Mouse (Mus musculus) stomach, embryonic 15.5 days (tissue): Measurements from ENCODE around the gene Zfp523. TPM values are rescaled to one million over a fixed set of nuclear protein-coding genes. Genes with fewer than 3 reads are reported as not detected.

Source experiments
- ATAC-seq: fragments of 200-750 bp; cut with Nextera tagmentation; 2 replicates; pipeline ENCODE4 v1.8.0; 2017; ENCODE audit warnings: low read depth, moderate number of reproducible peaks, moderate TSS enrichment; ENCODE audit not compliant: insufficient read depth, low FRiP score
- H3K27ac ChIP-seq: fragments of 300-500 bp; sonication (generic); 2 replicates; pipeline ENCODE4 v1.5.1; 2015; ENCODE audit warnings: mild to moderate bottlenecking, inconsistent platforms
- H3K27me3 ChIP-seq: fragments of 300-500 bp; sonication (generic); replicated peaks from 2 replicates; pipeline ENCODE4 v1.6.1; 2015; ENCODE audit warnings: inconsistent platforms
- H3K36me3 ChIP-seq: fragments of 300-500 bp; sonication (generic); 2 replicates; pipeline ENCODE4 v1.6.1; 2015; ENCODE audit warnings: inconsistent platforms
- H3K4me1 ChIP-seq: fragments of 300-500 bp; sonication (generic); 2 replicates; pipeline ENCODE4 v1.6.1; 2015; ENCODE audit warnings: inconsistent platforms
- H3K4me2 ChIP-seq: fragments of 300-500 bp; sonication (generic); 2 replicates; pipeline ENCODE4 v1.6.1; 2015; ENCODE audit warnings: mild to moderate bottlenecking, inconsistent platforms
- H3K4me3 ChIP-seq: fragments of 300-500 bp; sonication (generic); replicated peaks from 2 replicates; pipeline ENCODE4 v1.5.1; 2015; ENCODE audit warnings: inconsistent platforms
- H3K9ac ChIP-seq: fragments of 300-500 bp; sonication (generic); 2 replicates; pipeline ENCODE4 v1.6.1; 2015; ENCODE audit warnings: inconsistent platforms
- H3K9me3 ChIP-seq: fragments of 300-500 bp; sonication (generic); 2 replicates; pipeline ENCODE4 v1.6.1; 2016; ENCODE audit warnings: inconsistent platforms
- WGBS: fragments of 180-500 bp; shearing (Covaris S2); methylation state at CpG from one replicate; pipeline ENCODE4 v1.1.7; 2015; 5-methylcytosine and 5-hydroxymethylcytosine counted together
- polyA plus RNA-seq: library from polyadenylated mRNA; unstranded; fragments of >200 nt; fragmentation: Nextera tagmentation; extraction: Ambion mirVana; gene quantifications from 2 replicates; pipeline ENCODE4 v1.2.1, GENCODE M21; 2015

The Zfp523 gene
- 28.1 and 36.2 TPM in 2 replicates for polyA plus RNA-seq

- no peaks in the 10 kb centered on the region for H3K27me3 ChIP-seq
- H3K4me1 ChIP-seq = peaks cover 46% of the 10 kb centered on the region
- H3K9ac ChIP-seq = peak within 1 kb of the TSS; percentile 92
- peak; percentile 83 for ATAC-seq
- no peaks in the 10 kb centered on the region for H3K36me3 ChIP-seq
- no peaks in the 10 kb centered on the region for H3K9me3 ChIP-seq
- under 1% methylated on average over 74 of the region's 82 CpGs for WGBS
- peak within 1 kb of the TSS; percentile 97 for H3K4me2 ChIP-seq
- H3K4me3 ChIP-seq = peak within 1 kb of the TSS; percentile 89
- peak within 1 kb of the TSS; percentile 94 for H3K27ac ChIP-seq
Observed at GRCm38 (mm10) chr17:28176775-28177539, at the start of gene Zfp523. Zfp523 (plus strand) TSS chr17:28177129.

- Histone ChIP-seq H3K4me2 (no peak overlapping the region), H3K27me3 (no peaks in the 10 kb centered on the region), H3K9me3 (no peaks in the 10 kb centered on the region), H3K36me3 (no peaks in the 10 kb centered on the region), H3K4me3 (no peak overlapping the region), H3K4me1 (no peaks in the 10 kb centered on the region), H3K9ac (no peak overlapping the region), H3K27ac (no peak overlapping the region)
- ATAC-seq = no peak
- 80% methylated on average over 5 of the region's 5 CpGs for WGBS
Observed at GRCm38 (mm10) chr17:28129796-28130195, 47.1 kb upstream of the Zfp523 start.

- Histone ChIP-seq H3K9ac (no peak overlapping the region), H3K4me3 (no peak overlapping the region), H3K27ac (no peak overlapping the region), H3K4me1 (no peaks in the 10 kb centered on the region), H3K9me3 (no peaks in the 10 kb centered on the region), H3K36me3 (no peaks in the 10 kb centered on the region), H3K27me3 (no peaks in the 10 kb centered on the region), H3K4me2 (no peak overlapping the region)
- 57% methylated on average over 5 of the region's 5 CpGs for WGBS
- no peak for ATAC-seq
Observed at GRCm38 (mm10) chr17:28130391-28131125, 46.4 kb upstream of the Zfp523 start.

GRCm38 (mm10) chr17:28131156-28131555 is 45.8 kb upstream of the Zfp523 start:
- H3K9me3 ChIP-seq = no peaks in the 10 kb centered on the region

GRCm38 (mm10) chr17:28133193-28133592 is 43.7 kb upstream of the Zfp523 start:
- H3K4me2 ChIP-seq = peak overlapping the region; percentile 26; the same call in 1 of the 2 replicates
- ATAC-seq = no peak
- H3K36me3 ChIP-seq = no peaks in the 10 kb centered on the region
- no peaks in the 10 kb centered on the region for H3K27me3 ChIP-seq
- WGBS = 7% methylated on average over 14 of the region's 14 CpGs
- no peak overlapping the region for H3K27ac ChIP-seq
- no peak overlapping the region for H3K9ac ChIP-seq
- no peak overlapping the region for H3K4me3 ChIP-seq
- no peaks in the 10 kb centered on the region for H3K4me1 ChIP-seq
- no peaks in the 10 kb centered on the region for H3K9me3 ChIP-seq

More at GRCm38 (mm10) chr17:28131156-28131555, 45.8 kb upstream of the Zfp523 start:
- no peaks in the 10 kb centered on the region for H3K27me3 ChIP-seq
- no peak overlapping the region for H3K4me2 ChIP-seq
- H3K27ac ChIP-seq = no peak overlapping the region
- H3K36me3 ChIP-seq = no peaks in the 10 kb centered on the region
- H3K9ac ChIP-seq = no peak overlapping the region
- H3K4me3 ChIP-seq = no peak overlapping the region
- no peak for ATAC-seq
- no peaks in the 10 kb centered on the region for H3K4me1 ChIP-seq

- H3K36me3 ChIP-seq = no peaks in the 10 kb centered on the region
- H3K4me2 ChIP-seq = no peak overlapping the region
- no peak overlapping the region for H3K27ac ChIP-seq
- no peaks in the 10 kb centered on the region for H3K4me1 ChIP-seq
- 0 out of 2 replicates have a peak, but pooled peaks cover 5% of the 10 kb centered on the region for H3K27me3 ChIP-seq
- ATAC-seq = no peak
- no peak overlapping the region for H3K9ac ChIP-seq
- no peaks in the 10 kb centered on the region for H3K9me3 ChIP-seq
- no peak overlapping the region for H3K4me3 ChIP-seq
- 65% methylated on average over 3 of the region's 3 CpGs for WGBS
Observed at GRCm38 (mm10) chr17:28135496-28135895, 41.4 kb upstream of the Zfp523 start.

GRCm38 (mm10) chr17:28136266-28136665 is 40.7 kb upstream of the Zfp523 start:
- WGBS = 30% methylated on average over 5 of the region's 5 CpGs
- Histone ChIP-seq H3K9ac (no peak overlapping the region), H3K9me3 (no peaks in the 10 kb centered on the region), H3K4me3 (no peak overlapping the region), H3K4me1 (peaks cover under 1% of the 10 kb centered on the region; the same call in 1 of the 2 replicates), H3K4me2 (no peak overlapping the region), H3K27me3 (peaks cover 12% of the 10 kb centered on the region; the same call in 1 of the 2 replicates), H3K36me3 (no peaks in the 10 kb centered on the region), H3K27ac (no peak overlapping the region)
- ATAC-seq = no peak

- no peak overlapping the region for H3K9ac ChIP-seq
- 88% methylated on average over 8 of the region's 8 CpGs for WGBS
- ATAC-seq = no peak
- no peak overlapping the region for H3K4me2 ChIP-seq
- H3K36me3 ChIP-seq = no peaks in the 10 kb centered on the region
- H3K4me1 ChIP-seq = peaks cover 17% of the 10 kb centered on the region
- no peaks in the 10 kb centered on the region for H3K9me3 ChIP-seq
- peaks cover 17% of the 10 kb centered on the region; the same call in 1 of the 2 replicates for H3K27me3 ChIP-seq
- H3K4me3 ChIP-seq = no peak overlapping the region
- no peak overlapping the region for H3K27ac ChIP-seq
Observed at GRCm38 (mm10) chr17:28138013-28138412, 38.9 kb upstream of the Zfp523 start.

GRCm38 (mm10) chr17:28138685-28139084 is 38.2 kb upstream of the Zfp523 start:
- Histone ChIP-seq H3K27me3 (peaks cover 17% of the 10 kb centered on the region; the same call in 1 of the 2 replicates), H3K36me3 (no peaks in the 10 kb centered on the region), H3K4me1 (peaks cover 22% of the 10 kb centered on the region), H3K9me3 (no peaks in the 10 kb centered on the region), H3K9ac (no peak overlapping the region), H3K4me2 (no peak overlapping the region), H3K27ac (no peak overlapping the region), H3K4me3 (no peak overlapping the region)
- 58% methylated on average over 9 of the region's 9 CpGs for WGBS
- no peak for ATAC-seq

GRCm38 (mm10) chr17:28140431-28141204 is 36.3 kb upstream of the Zfp523 start:
- H3K27me3 ChIP-seq = peaks cover 17% of the 10 kb centered on the region; the same call in 1 of the 2 replicates
- H3K4me2 ChIP-seq = no peak overlapping the region
- peaks cover 31% of the 10 kb centered on the region for H3K4me1 ChIP-seq
- ATAC-seq = no peak
- H3K9me3 ChIP-seq = no peaks in the 10 kb centered on the region
- H3K36me3 ChIP-seq = no peaks in the 10 kb centered on the region
- no peak overlapping the region for H3K9ac ChIP-seq
- 42% methylated on average over 13 of the region's 13 CpGs for WGBS
- H3K4me3 ChIP-seq = no peak overlapping the region
- H3K27ac ChIP-seq = no peak overlapping the region

GRCm38 (mm10) chr17:28141205-28141650 is 35.7 kb upstream of the Zfp523 start:
- H3K4me3 ChIP-seq = peak overlapping the region; percentile 66
- no peak overlapping the region for H3K9ac ChIP-seq
- no peak overlapping the region for H3K27ac ChIP-seq
- H3K9me3 ChIP-seq = no peaks in the 10 kb centered on the region
- peaks cover 17% of the 10 kb centered on the region; the same call in 1 of the 2 replicates for H3K27me3 ChIP-seq
- peaks cover 33% of the 10 kb centered on the region for H3K4me1 ChIP-seq
- H3K4me2 ChIP-seq = peak overlapping the region; percentile 99
- WGBS = 6% methylated on average over 15 of the region's 15 CpGs
- ATAC-seq = no peak
- no peaks in the 10 kb centered on the region for H3K36me3 ChIP-seq
